Mouse (Mus musculus) ES-CJ7 (cell line): ENCODE measurements around the gene Gpa33.
"Not testable (repeated sequence)": the region's sequence is repeated elsewhere in the genome, so short reads cannot be mapped to it uniquely, and the experiment has no call there.

ENCODE experiments used
- DNase-seq: peaks from one replicate; pipeline ENCODE4 v3.0.0; 2011; ENCODE audit warnings: low read depth, low spot score

Gene Gpa33

GRCm38 (mm10) chr1:166132367-166132766, 2.3 kb downstream of the Gpa33 start:
- DNase-seq = no peak

- DNase-seq = peak; percentile 88
Observed at GRCm38 (mm10) chr1:166135091-166135740, 5.2 kb downstream of the Gpa33 start.

GRCm38 (mm10) chr1:166137244-166137938, 7.4 kb downstream of the Gpa33 start:
- DNase-seq = no peak

- no peak for DNase-seq
Observed at GRCm38 (mm10) chr1:166138136-166138535, 8.1 kb downstream of the Gpa33 start.

- no peak for DNase-seq
Observed at GRCm38 (mm10) chr1:166139113-166139512, 9.1 kb downstream of the Gpa33 start.

- no peak for DNase-seq
Observed at GRCm38 (mm10) chr1:166139620-166140184, 9.7 kb downstream of the Gpa33 start.

GRCm38 (mm10) chr1:166141868-166142267, 11.8 kb downstream of the Gpa33 start:
- DNase-seq = not testable (repeated sequence)

- DNase-seq = peak; percentile 93
Observed at GRCm38 (mm10) chr1:166142369-166142768, 12.3 kb downstream of the Gpa33 start.

- DNase-seq = no peak
Observed at GRCm38 (mm10) chr1:166146626-166147025, 16.6 kb downstream of the Gpa33 start.

GRCm38 (mm10) chr1:166147657-166148056, 17.6 kb downstream of the Gpa33 start:
- no peak for DNase-seq

GRCm38 (mm10) chr1:166149441-166149840, 19.4 kb downstream of the Gpa33 start:
- no peak for DNase-seq

- DNase-seq = no peak
Observed at GRCm38 (mm10) chr1:166150035-166150434, 20.0 kb downstream of the Gpa33 start.

- no peak for DNase-seq
Observed at GRCm38 (mm10) chr1:166151341-166151740, 21.3 kb downstream of the Gpa33 start.

- DNase-seq = no peak
Observed at GRCm38 (mm10) chr1:166152034-166152433, 22.0 kb downstream of the Gpa33 start.

GRCm38 (mm10) chr1:166153351-166154120, 23.5 kb downstream of the Gpa33 start:
- peak; percentile 92 for DNase-seq

GRCm38 (mm10) chr1:166154162-166155112, 24.4 kb downstream of the Gpa33 start:
- DNase-seq = peak; percentile 96

- no peak for DNase-seq
Observed at GRCm38 (mm10) chr1:166155113-166155494, 25.1 kb downstream of the Gpa33 start.

- DNase-seq = peak; percentile 68
Observed at GRCm38 (mm10) chr1:166157712-166158111, 27.7 kb downstream of the Gpa33 start.

- DNase-seq = peak; percentile 68
Observed at GRCm38 (mm10) chr1:166158664-166159063, 28.6 kb downstream of the Gpa33 start.

GRCm38 (mm10) chr1:166160111-166160510, 30.1 kb downstream of the Gpa33 start:
- peak; percentile 64 for DNase-seq
